Mouse (Mus musculus) limb, embryonic 12.5 days (tissue): Measurements from ENCODE around the gene Dusp2. TPM values are rescaled to one million over a fixed set of nuclear protein-coding genes. Genes with fewer than 3 reads are reported as not detected.

ENCODE experiments used
- ATAC-seq: fragments of 200-750 bp; cut with Nextera tagmentation; 2 replicates; pipeline ENCODE4 v1.8.0; 2017; ENCODE audit warnings: low read depth, moderate TSS enrichment; ENCODE audit not compliant: insufficient number of reproducible peaks, insufficient read depth, low FRiP score, low TSS enrichment
- H3K27ac ChIP-seq: fragments of 300-500 bp; sonication (generic); 2 replicates; pipeline ENCODE4 v1.5.1; 2016; ENCODE audit warnings: mild to moderate bottlenecking, moderate library complexity
- H3K27me3 ChIP-seq: fragments of 300-500 bp; sonication (generic); 2 replicates; pipeline ENCODE4 v1.6.1; 2016; ENCODE audit warnings: mild to moderate bottlenecking, moderate library complexity
- H3K36me3 ChIP-seq: fragments of 300-500 bp; sonication (generic); 2 replicates; pipeline ENCODE4 v1.6.1; 2016; ENCODE audit warnings: mild to moderate bottlenecking, moderate library complexity
- H3K4me1 ChIP-seq: fragments of 300-500 bp; sonication (generic); replicated peaks from 2 replicates; pipeline ENCODE4 v1.6.1; 2016
- H3K4me2 ChIP-seq: fragments of 300-500 bp; sonication (generic); 2 replicates; pipeline ENCODE4 v1.6.1; 2016; ENCODE audit warnings: mild to moderate bottlenecking, moderate library complexity
- H3K4me3 ChIP-seq: fragments of 300-500 bp; sonication (generic); replicated peaks from 2 replicates; pipeline ENCODE4 v1.5.1; 2016; ENCODE audit warnings: mild to moderate bottlenecking
- H3K9ac ChIP-seq: fragments of 300-500 bp; sonication (generic); replicated peaks from 2 replicates; pipeline ENCODE4 v1.6.1; 2016; ENCODE audit warnings: mild to moderate bottlenecking, moderate library complexity
- H3K9me3 ChIP-seq: fragments of 300-500 bp; sonication (generic); 2 replicates; pipeline ENCODE4 v1.6.1; 2016; ENCODE audit warnings: mild to moderate bottlenecking, moderate library complexity
- WGBS: fragments of 180-500 bp; shearing (Covaris S2); methylation state at CpG from one replicate; pipeline ENCODE4 v1.1.7; 2016; 5-methylcytosine and 5-hydroxymethylcytosine counted together
- polyA plus RNA-seq: library from polyadenylated mRNA; unstranded; fragments of >200 nt; fragmentation: Nextera tagmentation; extraction: Ambion mirVana; gene quantifications from 2 replicates; pipeline ENCODE4 v1.2.1, GENCODE M21; 2016

Dusp2 gene
- polyA plus RNA-seq, 1 experiment from 2014 or later = 6.5 TPM

- H3K9ac ChIP-seq = no peak overlapping the region
- WGBS = 55% methylated on average over 2 of the region's 2 CpGs
- ATAC-seq = no peak
- H3K4me2 ChIP-seq = no peak overlapping the region
- no peaks in the 10 kb centered on the region for H3K27me3 ChIP-seq
- no peak overlapping the region for H3K4me3 ChIP-seq
- no peak overlapping the region for H3K27ac ChIP-seq
- no peaks in the 10 kb centered on the region for H3K9me3 ChIP-seq
- no peaks in the 10 kb centered on the region for H3K4me1 ChIP-seq
- no peaks in the 10 kb centered on the region for H3K36me3 ChIP-seq
Measured at GRCm38 (mm10) chr2:127310246-127310645, 25.7 kb upstream of the Dusp2 start.

GRCm38 (mm10) chr2:127310685-127311084, 25.3 kb upstream of the Dusp2 start:
- ATAC-seq = no peak
- Histone ChIP-seq H3K9ac (no peak overlapping the region), H3K27ac (no peak overlapping the region), H3K4me3 (no peak overlapping the region), H3K36me3 (no peaks in the 10 kb centered on the region), H3K9me3 (no peaks in the 10 kb centered on the region), H3K4me2 (no peak overlapping the region), H3K4me1 (no peaks in the 10 kb centered on the region), H3K27me3 (no peaks in the 10 kb centered on the region)
- 89% methylated on average over 7 of the region's 7 CpGs for WGBS

- ATAC-seq = no peak
- H3K4me3 ChIP-seq = no peak overlapping the region
- 87% methylated on average over 1 of the region's 1 CpGs for WGBS
Measured at GRCm38 (mm10) chr2:127311193-127311592, 24.8 kb upstream of the Dusp2 start.

GRCm38 (mm10) chr2:127312801-127313200, 23.2 kb upstream of the Dusp2 start:
- Histone ChIP-seq H3K4me2 (no peak overlapping the region), H3K4me3 (no peak overlapping the region), H3K36me3 (no peaks in the 10 kb centered on the region), H3K4me1 (no peaks in the 10 kb centered on the region), H3K27ac (no peak overlapping the region), H3K27me3 (no peaks in the 10 kb centered on the region), H3K9ac (no peak overlapping the region), H3K9me3 (no peaks in the 10 kb centered on the region)
- 96% methylated on average over 4 of the region's 4 CpGs for WGBS
- ATAC-seq = no peak

More at GRCm38 (mm10) chr2:127311193-127311592, 24.8 kb upstream of the Dusp2 start:
- H3K4me1 ChIP-seq = no peaks in the 10 kb centered on the region
- no peak overlapping the region for H3K4me2 ChIP-seq
- no peaks in the 10 kb centered on the region for H3K27me3 ChIP-seq
- H3K27ac ChIP-seq = no peak overlapping the region
- no peaks in the 10 kb centered on the region for H3K9me3 ChIP-seq
- no peaks in the 10 kb centered on the region for H3K36me3 ChIP-seq
- no peak overlapping the region for H3K9ac ChIP-seq

DNA sequence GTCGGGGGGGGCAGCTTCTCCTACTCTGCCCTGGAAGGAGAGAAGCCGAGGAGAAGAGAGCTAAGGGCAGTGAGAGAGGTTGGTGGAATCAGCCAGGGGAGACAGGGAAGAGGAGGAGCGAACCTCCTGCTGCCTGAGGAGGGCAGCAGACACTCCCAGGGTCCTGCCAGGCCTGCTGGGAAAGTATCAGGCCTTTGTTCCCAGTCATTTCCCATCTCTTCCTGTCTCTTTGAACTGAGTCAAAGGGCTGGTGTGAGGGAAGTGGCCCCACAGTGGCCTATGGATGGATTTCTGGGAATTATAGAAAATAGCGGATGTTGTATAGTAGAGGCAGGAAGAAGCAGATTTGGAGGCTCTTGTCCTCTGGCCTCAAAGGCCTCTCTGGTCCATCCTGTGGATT, 22.1 kb upstream of the Dusp2 start:
- WGBS = 69% methylated on average over 4 of the region's 4 CpGs
- no peak overlapping the region for H3K27ac ChIP-seq
- no peak for ATAC-seq

GRCm38 (mm10) chr2:127314467-127315154, 21.3 kb upstream of the Dusp2 start:
- Histone ChIP-seq H3K4me3 (no peak overlapping the region), H3K27me3 (no peaks in the 10 kb centered on the region; the same call in 1 of the 2 replicates), H3K9me3 (no peaks in the 10 kb centered on the region), H3K9ac (no peak overlapping the region), H3K4me2 (no peak overlapping the region), H3K36me3 (no peaks in the 10 kb centered on the region), H3K27ac (no peak overlapping the region), H3K4me1 (no peaks in the 10 kb centered on the region)
- WGBS = 81% methylated on average over 6 of the region's 6 CpGs
- no peak for ATAC-seq

More for the DNA sequence above, 22.1 kb upstream of the Dusp2 start:
- no peaks in the 10 kb centered on the region for H3K4me1 ChIP-seq
- H3K9me3 ChIP-seq = no peaks in the 10 kb centered on the region
- no peaks in the 10 kb centered on the region for H3K36me3 ChIP-seq
- no peak overlapping the region for H3K9ac ChIP-seq
- no peaks in the 10 kb centered on the region; the same call in 1 of the 2 replicates for H3K27me3 ChIP-seq
- no peak overlapping the region for H3K4me3 ChIP-seq
- no peak overlapping the region for H3K4me2 ChIP-seq

- ATAC-seq = no peak
- no peaks in the 10 kb centered on the region for H3K4me1 ChIP-seq
- no peaks in the 10 kb centered on the region; the same call in 1 of the 2 replicates for H3K27me3 ChIP-seq
- no peak overlapping the region for H3K9ac ChIP-seq
- H3K36me3 ChIP-seq = no peaks in the 10 kb centered on the region
- no peak overlapping the region for H3K4me3 ChIP-seq
- H3K27ac ChIP-seq = no peak overlapping the region
- no peak overlapping the region for H3K4me2 ChIP-seq
- H3K9me3 ChIP-seq = no peaks in the 10 kb centered on the region
- WGBS = 78% methylated on average over 1 of the region's 1 CpGs
Measured at GRCm38 (mm10) chr2:127315155-127315470, 20.8 kb upstream of the Dusp2 start.

DNA sequence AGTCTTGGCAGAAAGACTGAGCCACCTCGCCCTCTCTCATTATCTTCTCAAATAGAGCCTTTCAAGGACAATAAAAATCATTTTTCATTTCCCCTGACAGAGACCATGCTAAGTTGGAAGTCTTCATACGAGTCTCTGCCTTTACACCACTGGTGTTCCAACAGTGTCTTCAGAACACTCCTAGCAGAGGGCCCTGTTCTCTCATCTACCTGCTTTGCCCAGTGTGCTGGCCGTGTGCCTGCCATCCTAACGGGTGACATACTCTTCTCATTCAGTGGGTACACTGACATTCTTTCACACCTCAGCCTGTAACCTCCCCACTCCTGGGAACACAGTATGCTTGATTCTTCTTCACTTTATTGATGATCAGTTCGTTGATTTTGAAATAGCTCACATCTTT, 19.5 kb upstream of the Dusp2 start:
- Histone ChIP-seq H3K27ac (no peak overlapping the region), H3K9ac (no peak overlapping the region), H3K4me2 (no peak overlapping the region), H3K4me1 (no peaks in the 10 kb centered on the region), H3K4me3 (no peak overlapping the region), H3K27me3 (no peaks in the 10 kb centered on the region; the same call in 1 of the 2 replicates), H3K36me3 (no peaks in the 10 kb centered on the region), H3K9me3 (no peaks in the 10 kb centered on the region)
- 82% methylated on average over 5 of the region's 5 CpGs for WGBS
- ATAC-seq = no peak

- H3K27ac ChIP-seq = no peak overlapping the region
- 91% methylated on average over 4 of the region's 4 CpGs for WGBS
- H3K36me3 ChIP-seq = no peaks in the 10 kb centered on the region
- ATAC-seq = no peak
- H3K27me3 ChIP-seq = no peaks in the 10 kb centered on the region; the same call in 1 of the 2 replicates
- H3K4me2 ChIP-seq = no peak overlapping the region
- no peak overlapping the region for H3K4me3 ChIP-seq
- no peaks in the 10 kb centered on the region for H3K4me1 ChIP-seq
- H3K9me3 ChIP-seq = no peaks in the 10 kb centered on the region
- no peak overlapping the region for H3K9ac ChIP-seq
Measured at GRCm38 (mm10) chr2:127318136-127318535, 17.8 kb upstream of the Dusp2 start.

- no peaks in the 10 kb centered on the region for H3K9me3 ChIP-seq
- no peaks in the 10 kb centered on the region for H3K36me3 ChIP-seq
- 77% methylated on average over 4 of the region's 4 CpGs for WGBS
- no peak for ATAC-seq
- H3K4me3 ChIP-seq = no peak overlapping the region
- no peak overlapping the region for H3K9ac ChIP-seq
- no peaks in the 10 kb centered on the region; the same call in 1 of the 2 replicates for H3K27me3 ChIP-seq
- no peak overlapping the region for H3K27ac ChIP-seq
- no peaks in the 10 kb centered on the region for H3K4me1 ChIP-seq
- no peak overlapping the region for H3K4me2 ChIP-seq
Measured at GRCm38 (mm10) chr2:127319071-127319470, 16.9 kb upstream of the Dusp2 start.

DNA sequence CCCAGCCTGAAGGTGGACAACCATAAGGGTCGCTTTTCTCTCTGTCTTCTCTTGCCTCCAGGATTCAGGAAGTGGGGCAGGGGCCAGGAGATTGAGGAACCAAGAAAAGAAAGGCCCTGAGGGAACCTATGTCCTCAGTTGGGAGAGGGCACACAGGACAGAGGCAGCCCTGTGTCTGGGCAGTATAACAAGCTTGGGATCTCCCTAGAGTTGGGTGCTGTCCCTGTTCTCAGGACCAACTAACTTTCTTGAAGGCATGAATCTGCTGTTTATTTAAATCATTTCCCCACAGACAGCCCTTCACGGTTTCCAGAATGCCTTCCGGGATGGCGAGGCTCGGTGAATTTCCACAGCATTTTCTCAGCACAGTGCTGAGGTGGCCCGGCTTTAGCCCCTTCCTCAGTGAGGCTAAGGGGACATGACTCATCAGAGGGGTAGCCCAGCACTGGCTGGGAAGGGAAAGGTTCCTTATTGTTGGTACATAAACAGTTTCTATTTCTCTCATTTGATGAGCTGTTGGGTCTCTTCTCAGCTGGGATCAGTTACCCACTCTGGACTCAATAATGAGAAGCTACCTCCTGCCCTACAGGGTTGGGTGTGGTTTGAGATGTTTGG, 13.2 kb upstream of the Dusp2 start:
- 81% methylated on average over 6 of the region's 6 CpGs for WGBS
- Histone ChIP-seq H3K36me3 (no peaks in the 10 kb centered on the region), H3K4me3 (no peak overlapping the region), H3K9ac (no peak overlapping the region), H3K9me3 (no peaks in the 10 kb centered on the region), H3K27me3 (no peaks in the 10 kb centered on the region; the same call in 1 of the 2 replicates), H3K27ac (no peak overlapping the region), H3K4me2 (no peak overlapping the region), H3K4me1 (no peaks in the 10 kb centered on the region)
- no peak for ATAC-seq

DNA sequence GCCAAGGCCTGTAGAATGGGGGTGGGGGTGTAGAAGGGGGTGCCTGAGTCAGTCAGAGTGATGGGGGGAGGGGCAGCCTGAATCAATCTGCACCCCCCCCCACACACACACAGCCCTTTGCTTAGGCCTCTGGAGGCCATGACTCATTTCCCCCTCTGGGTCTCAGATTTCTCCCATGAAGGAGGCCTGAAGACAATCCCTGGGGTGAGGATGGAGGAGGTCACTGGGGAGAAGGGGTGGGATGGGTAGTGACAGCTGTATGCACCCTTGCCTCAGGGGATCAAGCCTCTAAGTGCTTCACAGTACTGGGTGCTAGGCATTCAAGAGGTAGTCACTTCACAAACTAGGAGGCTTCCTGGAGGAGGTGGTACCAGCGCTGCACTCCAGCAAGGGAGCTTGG, 12.3 kb upstream of the Dusp2 start:
- H3K27me3 ChIP-seq = no peaks in the 10 kb centered on the region
- no peaks in the 10 kb centered on the region; the same call in 1 of the 2 replicates for H3K4me1 ChIP-seq
- H3K9me3 ChIP-seq = no peaks in the 10 kb centered on the region
- H3K9ac ChIP-seq = no peak overlapping the region
- no peak overlapping the region for H3K4me3 ChIP-seq
- WGBS = 64% methylated on average over 1 of the region's 1 CpGs
- H3K27ac ChIP-seq = no peak overlapping the region
- no peak overlapping the region for H3K4me2 ChIP-seq
- ATAC-seq = no peak
- H3K36me3 ChIP-seq = no peaks in the 10 kb centered on the region
